Mouse (Mus musculus) hindbrain, embryonic 11.5 days (tissue): ENCODE results near the gene Bag1. TPM values are rescaled to one million over a fixed set of nuclear protein-coding genes. Genes with fewer than 3 reads are reported as not detected.

Experiments
- ATAC-seq: fragments of 200-750 bp; cut with Nextera tagmentation; 2 replicates; pipeline ENCODE4 v1.8.0; 2017; ENCODE audit warnings: mild to moderate bottlenecking, moderate TSS enrichment, moderate library complexity; ENCODE audit not compliant: low FRiP score
- DNase-seq: peaks from one replicate; pipeline ENCODE4 v3.0.0-alpha.2; 2015; ENCODE audit warnings: low spot score
- H3K27ac ChIP-seq: fragments of 300-500 bp; sonication (generic); 2 replicates; pipeline ENCODE4 v1.5.1; 2014; ENCODE audit warnings: mild to moderate bottlenecking, low read depth, low read length
- H3K27me3 ChIP-seq: fragments of 300-500 bp; sonication (generic); 2 replicates; pipeline ENCODE4 v1.6.1; 2014; ENCODE audit warnings: mild to moderate bottlenecking, low read length, moderate library complexity, mixed read lengths; ENCODE audit not compliant: control insufficient read depth, insufficient read depth
- H3K36me3 ChIP-seq: fragments of 300-500 bp; sonication (generic); 2 replicates; pipeline ENCODE4 v1.6.1; 2014; ENCODE audit warnings: mild to moderate bottlenecking, low read length, moderate library complexity, mixed read lengths; ENCODE audit not compliant: control insufficient read depth, insufficient read depth
- H3K4me1 ChIP-seq: fragments of 300-500 bp; sonication (generic); replicated peaks from 2 replicates; pipeline ENCODE4 v1.6.1; 2014; ENCODE audit warnings: low read length, mixed read lengths; ENCODE audit not compliant: control insufficient read depth, insufficient read depth
- H3K4me2 ChIP-seq: fragments of 300-500 bp; sonication (generic); replicated peaks from 2 replicates; pipeline ENCODE4 v1.6.1; 2014; ENCODE audit warnings: mild to moderate bottlenecking, low read depth, low read length
- H3K4me3 ChIP-seq: fragments of 300-500 bp; sonication (generic); 2 replicates; pipeline ENCODE4 v1.5.1; 2014; ENCODE audit warnings: low read depth, low read length
- H3K9ac ChIP-seq: fragments of 300-500 bp; sonication (generic); 2 replicates; pipeline ENCODE4 v1.6.1; 2014; ENCODE audit warnings: low read depth, low read length
- H3K9me3 ChIP-seq: fragments of 300-500 bp; sonication (generic); 2 replicates; pipeline ENCODE4 v1.6.1; 2016; ENCODE audit warnings: low read length; ENCODE audit not compliant: control insufficient read depth
- WGBS: fragments of 180-500 bp; shearing (Covaris S2); extraction: QIAGEN DNeasy Blood & Tissue Kit; methylation state at CpG from one replicate; pipeline ENCODE4 v1.1.7; 2014; 5-methylcytosine and 5-hydroxymethylcytosine counted together
- polyA plus RNA-seq: library from polyadenylated mRNA; unstranded; fragments of >200 nt; fragmentation: Nextera tagmentation; extraction: Ambion mirVana; gene quantifications from 2 replicates; pipeline ENCODE4 v1.2.1, GENCODE M21; 2014

The Bag1 gene
- polyA plus RNA-seq, 1 experiment from 2014 or later: 262 TPM

DNA sequence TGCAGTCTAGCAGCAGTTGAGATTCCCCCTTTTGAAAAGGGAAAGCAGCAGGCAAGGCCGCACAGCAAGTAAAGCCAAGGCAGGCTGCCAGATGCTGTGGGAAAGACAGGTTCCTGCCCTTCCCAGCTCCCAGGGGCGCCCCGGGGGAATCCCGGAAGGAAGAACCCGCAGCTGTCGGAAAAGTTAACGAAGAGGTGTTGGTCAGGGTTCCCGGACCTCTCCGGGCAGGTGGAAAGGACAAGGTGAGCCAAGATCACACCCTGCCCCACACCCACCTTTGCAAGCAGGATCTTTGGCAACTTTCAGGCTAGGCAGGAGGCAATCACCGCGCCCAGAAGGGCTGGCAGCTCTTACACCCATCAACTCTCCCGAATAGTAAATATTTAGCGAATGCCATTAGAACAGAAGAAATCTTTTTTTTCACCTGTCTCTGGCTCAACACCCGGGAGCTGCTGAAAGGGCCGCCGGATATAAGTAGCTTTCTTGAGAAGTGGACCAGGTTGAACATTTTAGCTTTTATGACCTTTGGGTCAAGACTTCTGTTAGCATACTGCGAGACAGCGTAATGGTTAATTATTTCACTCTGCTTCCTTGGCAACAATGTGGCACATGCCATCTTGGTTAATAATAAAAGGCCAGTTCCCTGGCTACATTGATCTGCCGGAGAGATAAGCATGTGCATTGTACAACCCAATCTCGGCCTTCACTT is 39.7 kb downstream of the Bag1 start:
- DNase-seq (no peak), ATAC-seq (no peak)
- 58% methylated on average over 20 of the region's 20 CpGs for WGBS
- H3K27me3 ChIP-seq: no peaks in the 10 kb centered on the region
- H3K27ac ChIP-seq: no peak overlapping the region
- H3K36me3 ChIP-seq: no peaks in the 10 kb centered on the region
- H3K4me2 ChIP-seq: no peak overlapping the region
- H3K9ac ChIP-seq: no peak overlapping the region
- H3K9me3 ChIP-seq: no peaks in the 10 kb centered on the region
- H3K4me1 ChIP-seq: no peaks in the 10 kb centered on the region
- H3K4me3 ChIP-seq: no peak overlapping the region

DNA sequence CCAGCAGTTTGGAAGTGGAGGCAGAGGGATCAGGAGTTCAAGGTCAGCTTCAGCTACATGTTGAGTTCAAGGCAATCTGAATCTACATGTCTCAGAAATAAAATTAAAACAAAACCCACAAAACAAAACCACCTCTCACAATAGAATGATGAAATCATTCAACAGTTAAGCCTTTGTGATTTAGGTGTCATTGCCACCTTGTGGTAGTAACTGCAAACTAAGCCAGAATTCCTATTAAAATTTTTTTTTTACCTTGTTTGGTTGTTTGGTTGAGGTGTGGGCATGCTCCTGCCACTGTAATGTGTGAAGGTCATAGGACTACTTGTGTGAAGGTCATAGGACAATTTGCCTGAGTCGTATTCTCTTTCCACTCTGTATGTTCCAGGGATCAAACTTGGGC is 41.8 kb downstream of the Bag1 start:
- Histone ChIP-seq H3K9me3 (no peaks in the 10 kb centered on the region), H3K4me2 (no peak overlapping the region), H3K27ac (no peak overlapping the region), H3K4me3 (no peak overlapping the region), H3K36me3 (no peaks in the 10 kb centered on the region), H3K27me3 (no peaks in the 10 kb centered on the region), H3K4me1 (no peaks in the 10 kb centered on the region), H3K9ac (no peak overlapping the region)
- WGBS: 56% methylated on average over 1 of the region's 1 CpGs
- ATAC-seq: no peak
- no peak for DNase-seq

DNA sequence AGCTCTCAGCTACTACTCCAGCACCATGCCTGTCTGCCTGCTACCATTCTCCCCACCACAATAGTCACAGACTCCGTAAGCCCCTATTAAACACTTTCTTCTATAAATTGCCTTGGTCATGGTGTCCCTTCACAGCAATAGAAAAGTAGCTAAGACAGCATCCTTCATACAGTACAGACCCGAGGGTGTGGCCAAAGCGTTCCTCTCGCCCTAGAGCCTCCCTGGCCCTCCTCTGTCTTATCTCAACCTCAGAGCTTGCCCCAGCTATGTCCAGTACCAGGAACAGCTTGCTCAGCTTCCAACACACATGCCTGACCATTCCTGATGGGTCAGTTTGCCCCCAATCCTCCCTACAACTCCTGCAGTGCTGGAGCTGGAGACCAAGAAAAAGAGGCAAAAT is 47.5 kb downstream of the Bag1 start:
- Histone ChIP-seq H3K4me2 (no peak overlapping the region), H3K4me1 (no peaks in the 10 kb centered on the region), H3K9me3 (no peaks in the 10 kb centered on the region), H3K36me3 (no peaks in the 10 kb centered on the region), H3K9ac (no peak overlapping the region), H3K27ac (no peak overlapping the region), H3K27me3 (no peaks in the 10 kb centered on the region), H3K4me3 (no peak overlapping the region)
- DNase-seq (no peak), ATAC-seq (no peak)
- 88% methylated on average over 4 of the region's 4 CpGs for WGBS

DNA sequence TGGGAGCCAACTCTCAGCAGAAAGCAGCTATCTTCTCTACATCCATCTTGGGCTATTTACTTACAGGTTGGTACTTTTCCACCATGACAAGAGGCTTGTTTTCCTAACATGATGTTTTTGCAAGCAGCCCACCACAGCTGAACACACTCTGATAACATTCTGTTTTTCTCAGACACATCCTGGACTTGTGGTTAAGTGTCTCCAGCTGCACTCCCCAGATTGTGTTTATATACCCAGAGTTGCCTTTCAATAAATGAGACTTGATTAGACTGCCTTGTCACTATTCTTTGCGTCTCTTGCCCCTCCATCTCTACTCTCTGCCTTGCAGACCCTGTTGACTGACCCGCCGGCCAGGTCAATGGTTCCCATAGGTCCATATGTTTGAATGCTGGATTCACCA is 48.0 kb downstream of the Bag1 start:
- Histone ChIP-seq H3K4me2 (no peak overlapping the region), H3K27ac (no peak overlapping the region), H3K9ac (no peak overlapping the region), H3K9me3 (no peaks in the 10 kb centered on the region), H3K27me3 (no peaks in the 10 kb centered on the region), H3K4me3 (no peak overlapping the region), H3K36me3 (no peaks in the 10 kb centered on the region), H3K4me1 (no peaks in the 10 kb centered on the region)
- no peak for DNase-seq
- WGBS: 88% methylated on average over 3 of the region's 3 CpGs
- ATAC-seq: no peak

DNA sequence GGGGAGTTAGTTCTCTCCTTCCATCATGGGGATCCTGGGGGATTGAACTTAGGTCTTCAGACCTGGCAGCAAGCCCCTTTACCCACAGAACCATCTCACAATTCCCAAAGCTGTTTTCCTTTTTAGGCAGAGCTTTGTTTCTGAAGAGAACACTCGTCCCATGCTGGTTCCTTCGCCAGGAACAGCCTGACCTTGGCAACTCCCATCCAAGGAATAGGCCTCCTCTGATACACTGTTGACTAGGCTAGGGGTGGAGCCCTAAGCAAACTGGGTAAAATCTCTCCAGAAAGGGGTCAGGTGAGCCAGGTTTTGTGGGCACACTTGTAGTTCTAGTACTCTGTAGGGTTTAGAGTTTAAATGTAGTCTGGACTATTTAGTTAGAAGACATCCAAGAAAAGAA is 48.8 kb downstream of the Bag1 start:
- H3K9ac ChIP-seq: no peak overlapping the region
- H3K4me3 ChIP-seq: no peak overlapping the region
- H3K4me2 ChIP-seq: no peak overlapping the region
- H3K27ac ChIP-seq: no peak overlapping the region
- no peak for ATAC-seq
- H3K4me1 ChIP-seq: no peaks in the 10 kb centered on the region
- no peaks in the 10 kb centered on the region for H3K36me3 ChIP-seq
- no peaks in the 10 kb centered on the region for H3K9me3 ChIP-seq
- H3K27me3 ChIP-seq: no peaks in the 10 kb centered on the region
- WGBS: 84% methylated on average over 2 of the region's 2 CpGs
- no peak for DNase-seq

DNA sequence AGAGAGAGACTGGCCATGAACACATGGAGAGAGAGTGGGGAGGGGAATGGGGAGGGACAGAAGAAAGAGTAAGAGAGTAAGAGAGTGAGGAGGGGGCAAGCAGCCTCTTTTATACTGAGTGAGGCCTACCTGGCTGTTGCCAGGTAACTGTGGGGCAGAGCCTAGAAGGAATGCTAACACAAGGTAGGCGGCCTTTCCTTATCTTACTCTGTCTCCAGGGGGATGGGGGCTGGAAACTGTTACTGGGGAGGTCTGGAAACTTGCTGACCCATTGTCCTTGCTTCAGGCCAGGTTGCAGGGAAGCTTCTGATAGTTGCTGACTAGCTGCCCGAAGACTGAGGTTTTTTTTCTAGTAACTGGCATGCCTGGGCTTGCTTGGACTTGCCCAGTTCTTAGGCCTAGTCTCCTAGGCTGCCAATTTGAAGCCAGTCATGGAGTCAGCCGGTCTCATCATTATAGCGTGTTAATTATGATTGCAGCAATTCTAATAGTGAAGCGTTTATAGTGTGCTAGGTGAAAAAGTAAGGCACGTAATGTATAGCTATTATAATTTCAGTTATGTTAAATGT is 49.5 kb downstream of the Bag1 start:
- Histone ChIP-seq H3K27me3 (no peaks in the 10 kb centered on the region), H3K4me2 (no peak overlapping the region), H3K9ac (no peak overlapping the region), H3K36me3 (no peaks in the 10 kb centered on the region), H3K4me3 (no peak overlapping the region), H3K27ac (no peak overlapping the region), H3K9me3 (no peaks in the 10 kb centered on the region), H3K4me1 (no peaks in the 10 kb centered on the region)
- DNase-seq (no peak), ATAC-seq (no peak)
- 89% methylated on average over 6 of the region's 6 CpGs for WGBS

DNA sequence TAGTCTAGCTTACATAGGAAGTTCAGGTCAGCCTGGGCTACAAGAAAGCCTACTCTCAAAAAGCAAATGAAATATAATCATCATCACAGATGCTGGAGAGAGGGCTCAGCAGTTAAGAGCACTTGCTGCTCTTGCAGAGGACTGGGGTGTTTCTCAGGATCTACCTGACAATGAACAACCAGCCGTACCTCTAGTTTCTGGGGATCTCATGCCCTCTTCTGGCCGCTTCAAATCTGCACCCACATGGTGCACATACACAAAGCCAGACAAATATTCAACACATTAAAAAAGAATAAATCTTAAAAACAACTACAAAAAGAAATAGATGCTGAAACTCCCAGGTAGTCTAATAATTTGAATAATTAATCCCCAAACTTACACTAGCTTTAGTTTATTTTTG is 52.4 kb downstream of the Bag1 start:
- Histone ChIP-seq H3K4me3 (no peak overlapping the region), H3K9me3 (no peaks in the 10 kb centered on the region), H3K27ac (no peak overlapping the region), H3K9ac (no peak overlapping the region), H3K27me3 (no peaks in the 10 kb centered on the region), H3K4me1 (no peaks in the 10 kb centered on the region), H3K36me3 (no peaks in the 10 kb centered on the region), H3K4me2 (no peak overlapping the region)
- WGBS: 96% methylated on average over 2 of the region's 2 CpGs
- ATAC-seq (no peak), DNase-seq (no peak)

DNA sequence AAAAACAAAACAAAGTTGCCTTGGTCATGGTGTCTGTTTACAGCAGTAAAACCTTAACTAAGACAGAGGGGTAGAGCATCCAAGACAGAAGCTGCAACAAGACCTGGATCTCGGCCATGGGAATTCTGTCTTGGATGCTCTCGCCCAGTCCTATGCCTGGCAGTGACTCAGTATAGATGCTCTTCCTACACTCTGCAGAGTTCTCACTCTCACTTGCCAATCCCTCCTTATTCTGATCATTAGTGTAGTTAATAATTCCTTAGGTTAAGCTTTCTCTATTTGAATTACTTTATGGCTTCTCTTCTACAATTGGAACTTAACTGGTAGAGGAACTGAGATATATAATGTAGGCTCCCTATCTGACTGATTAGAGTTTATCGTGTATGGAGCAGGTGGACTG is 53.0 kb downstream of the Bag1 start:
- no peaks in the 10 kb centered on the region for H3K9me3 ChIP-seq
- no peak overlapping the region for H3K4me3 ChIP-seq
- no peaks in the 10 kb centered on the region for H3K36me3 ChIP-seq
- H3K4me2 ChIP-seq: no peak overlapping the region
- no peaks in the 10 kb centered on the region for H3K4me1 ChIP-seq
- DNase-seq: no peak
- WGBS: 90% methylated on average over 3 of the region's 3 CpGs
- no peak for ATAC-seq
- H3K9ac ChIP-seq: no peak overlapping the region
- no peaks in the 10 kb centered on the region for H3K27me3 ChIP-seq
- no peak overlapping the region for H3K27ac ChIP-seq

DNA sequence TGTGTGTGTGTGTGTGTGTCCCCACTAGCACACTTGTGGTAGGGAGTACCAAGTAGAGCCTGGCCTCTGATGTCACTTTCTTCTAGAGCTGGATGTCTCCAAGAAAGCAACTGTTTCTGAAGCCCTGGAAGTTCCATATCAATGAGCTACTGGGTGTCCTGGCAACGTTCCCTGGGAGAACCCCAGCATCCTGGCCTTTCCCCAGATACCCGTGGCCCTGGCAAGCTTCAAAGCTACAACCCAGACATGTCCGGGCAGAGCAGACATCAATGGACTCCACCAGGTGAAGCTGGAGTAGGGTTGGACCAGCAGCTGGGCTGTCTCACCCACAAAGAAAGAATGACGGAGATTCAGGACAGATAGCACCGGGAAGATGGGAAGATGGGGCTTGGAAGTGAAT is 56.9 kb downstream of the Bag1 start:
- WGBS: 79% methylated on average over 5 of the region's 5 CpGs
- Histone ChIP-seq H3K4me3 (no peak overlapping the region), H3K27ac (no peak overlapping the region), H3K9me3 (no peaks in the 10 kb centered on the region), H3K4me1 (no peaks in the 10 kb centered on the region), H3K4me2 (no peak overlapping the region), H3K27me3 (no peaks in the 10 kb centered on the region), H3K9ac (no peak overlapping the region), H3K36me3 (no peaks in the 10 kb centered on the region)
- ATAC-seq (no peak), DNase-seq (no peak)
